25 mouse cellular contexts compared by ENCODE assay signal in the genomic region with DNA sequence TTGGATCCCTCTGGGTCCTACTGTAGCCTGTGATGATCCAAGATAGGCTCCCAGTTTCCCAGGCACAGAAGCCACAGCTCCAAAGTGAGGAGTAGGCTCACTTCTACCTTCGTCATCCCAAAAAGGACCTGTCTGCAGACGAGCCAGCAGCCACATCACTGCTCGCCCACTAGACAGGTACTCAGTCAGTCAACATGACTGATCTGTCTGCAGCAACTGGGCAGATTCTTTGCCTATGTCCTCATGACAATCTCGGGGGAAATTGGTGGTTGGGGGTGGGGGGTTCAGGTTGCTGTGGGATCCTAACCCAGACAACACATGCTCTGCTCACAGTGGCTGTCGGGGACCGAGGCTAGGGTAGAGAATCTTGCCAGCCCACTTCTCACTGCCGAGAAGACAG.
DNase-seq lines count a peak whose midpoint lies in the region; ATAC-seq and TF ChIP-seq lines count a peak whose summit lies in the region.
"Had no signal": no experiment of that assay in that cellular context is flagged by ENCODE, and none has a peak within 500 bp of the region (broad histone marks: within the 10 kb centered on the region; RNA-seq: fewer than 3 reads in every experiment).

No protein-coding gene starts in this region.

- no peaks in the 10 kb centered on the region for H3K27me3 ChIP-seq in hindbrain, embryonic 10.5 days (ENCODE audit: insufficient read depth, poor library complexity, severe bottlenecking)
- H3K27me3 ChIP-seq in hindbrain, embryonic 13.5 days = no peaks in the 10 kb centered on the region
- no peaks in the 10 kb centered on the region for H3K27me3 ChIP-seq in midbrain, embryonic 10.5 days (ENCODE audit: low read depth, poor library complexity, severe bottlenecking)
- H3K27me3 ChIP-seq in midbrain, embryonic 11.5 days (ENCODE audit: control insufficient read depth, insufficient read depth, low read length) = no peaks in the 10 kb centered on the region
- H3K27me3 ChIP-seq: CH12.LX; forebrain, embryonic 12.5 days; heart, embryonic 13.5 days; liver, embryonic 12.5 days; midbrain, embryonic 15.5 days had no signal

- no peak overlapping the region for H3K9ac ChIP-seq in hindbrain, embryonic 13.5 days
- H3K9ac ChIP-seq in midbrain, embryonic 11.5 days (ENCODE audit: low read length) = no peak overlapping the region
- H3K9ac ChIP-seq: forebrain, embryonic 12.5 days; forebrain, postnatal 0 days; liver, embryonic 12.5 days; liver, postnatal 0 days; midbrain, embryonic 15.5 days had no signal

- H3K9me3 ChIP-seq in hindbrain, embryonic 10.5 days = no peaks in the 10 kb centered on the region
- no peaks in the 10 kb centered on the region for H3K9me3 ChIP-seq in hindbrain, embryonic 13.5 days
- no peaks in the 10 kb centered on the region for H3K9me3 ChIP-seq in midbrain, embryonic 10.5 days (replicated peaks)
- H3K9me3 ChIP-seq in midbrain, embryonic 11.5 days (ENCODE audit: control insufficient read depth, low read length) = no peaks in the 10 kb centered on the region
- H3K9me3 ChIP-seq: forebrain, embryonic 12.5 days; heart, embryonic 13.5 days; liver, embryonic 12.5 days; megakaryocyte, embryonic 14.5 days; midbrain, embryonic 15.5 days had no signal

- H3K4me3 ChIP-seq in hindbrain, embryonic 10.5 days = no peak overlapping the region
- no peak overlapping the region for H3K4me3 ChIP-seq in hindbrain, embryonic 13.5 days
- no peak overlapping the region for H3K4me3 ChIP-seq in midbrain, embryonic 10.5 days
- H3K4me3 ChIP-seq in midbrain, embryonic 11.5 days (ENCODE audit: low read depth, low read length) = no peak overlapping the region
- H3K4me3 ChIP-seq in olfactory bulb, adult 2 months (ENCODE audit: insufficient read depth, low read depth, low read length) = no peak overlapping the region
- H3K4me3 ChIP-seq: erythroblast, embryonic 14.5 days; forebrain, embryonic 12.5 days; heart, embryonic 13.5 days; liver, embryonic 12.5 days; midbrain, embryonic 15.5 days had no signal

- no peak overlapping the region for H3K4me2 ChIP-seq in hindbrain, embryonic 13.5 days
- H3K4me2 ChIP-seq in midbrain, embryonic 11.5 days = no peak overlapping the region
- H3K4me2 ChIP-seq: forebrain, embryonic 12.5 days; heart, embryonic 13.5 days; liver, embryonic 12.5 days; midbrain, embryonic 15.5 days had no signal

- peaks cover 37% of the 10 kb centered on the region for H3K4me1 ChIP-seq in hindbrain, embryonic 10.5 days (replicated peaks)
- H3K4me1 ChIP-seq in hindbrain, embryonic 13.5 days (replicated peaks) = peaks cover 38% of the 10 kb centered on the region
- peaks cover 23% of the 10 kb centered on the region for H3K4me1 ChIP-seq in midbrain, embryonic 10.5 days
- peaks cover 3% of the 10 kb centered on the region; the same call in 1 of the 2 replicates for H3K4me1 ChIP-seq in midbrain, embryonic 11.5 days (ENCODE audit: control insufficient read depth, insufficient read depth, low read length)
- peaks cover 47% of the 10 kb centered on the region for H3K4me1 ChIP-seq in olfactory bulb, adult 2 months (ENCODE audit: control insufficient read depth, insufficient read depth, low read length)

- TF ChIP-seq CTCF in olfactory bulb, adult 2 months (IDR thresholded peaks at IDR 0.05; ENCODE audit: insufficient read depth, low read depth, low read length) = no peak

- no peak for TF ChIP-seq POLR2A in olfactory bulb, adult 2 months (IDR thresholded peaks at IDR 0.05; ENCODE audit: insufficient read depth, low read depth, low read length)

- H3K36me3 ChIP-seq in hindbrain, embryonic 10.5 days = peaks cover 32% of the 10 kb centered on the region
- H3K36me3 ChIP-seq in hindbrain, embryonic 13.5 days = peaks cover 7% of the 10 kb centered on the region; the same call in 1 of the 2 replicates
- H3K36me3 ChIP-seq in midbrain, embryonic 10.5 days = peaks cover 23% of the 10 kb centered on the region
- no peaks in the 10 kb centered on the region for H3K36me3 ChIP-seq in midbrain, embryonic 11.5 days (ENCODE audit: control insufficient read depth, insufficient read depth, low read length)
- H3K36me3 ChIP-seq: midbrain, embryonic 15.5 days had no signal

- DNase-seq in hindbrain, embryonic 10.5 days (ENCODE audit: low spot score) = no peak
- no peak for DNase-seq in midbrain, embryonic 10.5 days (ENCODE audit: low spot score)
- DNase-seq in midbrain, embryonic 11.5 days (ENCODE audit: low spot score, missing footprints) = no peak
- peak; percentile 59 for DNase-seq in brain, adult 2 months (ENCODE audit: low read depth, low spot score)
- no peak for DNase-seq in testis, postnatal 10 days (ENCODE audit: low spot score)
- DNase-seq: adrenal gland, adult 2 months; adrenal gland, postnatal 36 days; B cell, adult 2 months; embryo, embryonic 11 days; gastrocnemius, postnatal 36 days; liver, postnatal 0 days; lung, postnatal 36 days had no signal

- 82% methylated on average over 7 of the region's 7 CpGs for WGBS in hindbrain, embryonic 10.5 days
- WGBS in hindbrain, embryonic 13.5 days = 88% methylated on average over 7 of the region's 7 CpGs
- WGBS in midbrain, embryonic 10.5 days = 89% methylated on average over 7 of the region's 7 CpGs
- 91% methylated on average over 7 of the region's 7 CpGs for WGBS in midbrain, embryonic 11.5 days
- 61% methylated on average over 7 of the region's 7 CpGs for WGBS in olfactory bulb, adult 2 months

- 0 out of 2 replicates have a peak overlapping the region, but pooled peaks have one; percentile 6 for H3K27ac ChIP-seq in hindbrain, embryonic 10.5 days
- H3K27ac ChIP-seq in hindbrain, embryonic 13.5 days = no peak overlapping the region
- 0 out of 2 replicates have a peak overlapping the region, but pooled peaks have one; percentile 9 for H3K27ac ChIP-seq in midbrain, embryonic 10.5 days (replicated peaks)
- no peak overlapping the region for H3K27ac ChIP-seq in midbrain, embryonic 11.5 days (ENCODE audit: low read depth, low read length)
- peak overlapping the region; percentile 95 for H3K27ac ChIP-seq in olfactory bulb, adult 2 months (ENCODE audit: insufficient read depth, low read depth, low read length)
- H3K27ac ChIP-seq: forebrain, embryonic 12.5 days; heart, embryonic 13.5 days; kidney, postnatal 0 days; liver, embryonic 12.5 days; midbrain, embryonic 15.5 days had no signal

- ATAC-seq in hindbrain, embryonic 13.5 days (ENCODE audit: low FRiP score) = no peak
- no peak for ATAC-seq in midbrain, embryonic 11.5 days (ENCODE audit: low FRiP score)
- ATAC-seq: activated CD4-positive, CD25-positive, alpha-beta regulatory T cell, adult 4 months; hindbrain, embryonic 16.5 days; liver, embryonic 12.5 days; liver, postnatal 0 days; midbrain, embryonic 15.5 days had no signal

Comparison
In these comparisons a context has a peak if more than half of its experiments do, and no peak if none do; other contexts are left out.
1. H3K27ac ChIP-seq: peak in hindbrain, embryonic 10.5 days (single experiment), midbrain, embryonic 10.5 days (single experiment) and olfactory bulb, adult 2 months (single experiment); none in hindbrain, embryonic 13.5 days (single experiment) and midbrain, embryonic 11.5 days (single experiment).